Mouse (Mus musculus): Measurements from ENCODE around the gene Rsg1. TPM values are rescaled to one million over a fixed set of nuclear protein-coding genes. Genes with fewer than 3 reads are reported as not detected.

Gene Rsg1
- total and polyA plus RNA-seq, 3 experiments = 1.1 to 4.5 (median 3.2) TPM

DNA sequence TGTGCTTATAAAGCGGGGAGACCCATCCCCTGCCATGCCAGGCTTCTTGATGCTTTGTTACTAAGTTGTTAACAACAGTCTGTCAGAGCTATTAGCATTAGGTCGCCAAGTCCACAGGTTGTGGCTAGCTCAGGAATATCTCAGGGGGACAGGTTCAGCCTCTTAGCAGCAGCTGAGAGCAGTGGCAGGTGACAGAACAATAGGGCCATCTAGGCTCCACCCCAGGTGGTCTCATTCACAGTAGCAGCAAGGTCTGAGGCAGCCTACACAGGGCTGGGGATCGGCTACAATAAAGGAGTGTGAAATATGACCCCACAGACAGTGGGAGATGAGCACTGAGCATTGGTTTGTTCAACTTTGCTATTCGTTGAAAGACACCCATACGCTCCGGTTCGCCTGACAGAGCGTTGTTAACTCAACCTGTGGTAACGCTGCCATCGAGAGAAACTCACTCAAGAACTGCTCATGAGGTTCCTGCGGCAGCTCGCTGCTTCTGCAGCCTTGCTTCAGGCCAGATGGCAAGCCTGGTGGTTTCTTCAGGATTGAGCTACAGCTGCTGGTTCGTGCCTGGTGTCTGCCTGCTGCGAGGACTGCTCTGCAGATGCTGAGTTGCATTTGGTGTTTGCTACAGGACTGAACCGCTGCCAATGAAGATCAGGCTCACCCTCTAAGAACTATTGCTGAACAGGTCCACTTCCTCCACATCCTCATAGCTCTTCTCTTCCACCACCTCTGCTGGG lies 56.6 kb downstream of the Rsg1 start:
- Histone ChIP-seq H3K4me1 (ENCODE audit: control insufficient read depth in 1 of 2, insufficient read depth in 2 of 2) (peaks cover 6 to 16% of the 10 kb centered on the region in 2 experiments), H3K36me3 (replicated peaks in 1 of 2; ENCODE audit: control insufficient read depth in 1 of 2, insufficient read depth in 1 of 2, low read length in 1 of 2) (no peaks in the 10 kb centered on the region), H3K27me3 (replicated peaks) (peaks cover 35% of the 10 kb centered on the region), H3K27ac (ENCODE audit: insufficient read depth, low read depth) (no peak overlapping the region), H3K4me3 (replicated peaks in 1 of 3; ENCODE audit: low read depth in 2 of 3, low read length in 2 of 3, poor library complexity in 1 of 3) (no peak overlapping the region), H3K4me2 (ENCODE audit: insufficient read depth, low read depth, poor library complexity, severe bottlenecking) (no peak overlapping the region), H3K79me2 (replicated peaks; ENCODE audit: control insufficient read depth, extremely low read depth, insufficient read depth, poor library complexity, severe bottlenecking) (no peaks in the 10 kb centered on the region), H3K9me3 (replicated peaks; ENCODE audit: low read length) (peaks cover 17% of the 10 kb centered on the region), H3K9ac (ENCODE audit: insufficient read depth, low read depth) (no peak overlapping the region)
- dilution Hi-C loops (cut with MboI; ENCODE audit: extremely low pct_ligation_motif_present, extremely low pct_unique_long_range_greater_than_20kb, low sequenced_read_pairs) (no loop called here), in situ Hi-C loops (cut with MboI; ENCODE audit: low pct_ligation_motif_present, low pct_unique_long_range_greater_than_20kb, low sequenced_read_pairs) (no loop called here)
- no peak for TF ChIP-seq JUN (IDR thresholded peaks at IDR 0.05; ENCODE audit: insufficient read depth, low read depth, low read length)
- no peak for TF ChIP-seq ZKSCAN1 (IDR thresholded peaks at IDR 0.05; ENCODE audit: borderline replicate concordance, low read depth, low read length)
- TF ChIP-seq POLR2A (IDR thresholded peaks at IDR 0.05; ENCODE audit: low read depth, low read length) = no peak
- TF ChIP-seq RAD21 (IDR thresholded peaks at IDR 0.05; ENCODE audit: low read depth, low read length) = no peak
- no peak for TF ChIP-seq IRF4 (IDR thresholded peaks at IDR 0.05; ENCODE audit: low read depth, low read length)
- TF ChIP-seq TCF12 (IDR thresholded peaks at IDR 0.05; ENCODE audit: low read depth, low read length) = no peak
- no peak for TF ChIP-seq UBTF (IDR thresholded peaks at IDR 0.05; ENCODE audit: low read depth, low read length)
- TF ChIP-seq SMC3 (IDR thresholded peaks at IDR 0.05; ENCODE audit: low read depth, low read length) = no peak
- no peak for TF ChIP-seq CHD1 (IDR thresholded peaks at IDR 0.05; ENCODE audit: low read depth, low read length)
- no peak for TF ChIP-seq GABPA (IDR thresholded peaks at IDR 0.05; ENCODE audit: insufficient replicate concordance, low read depth, low read length)
- no peak for TF ChIP-seq ELF1 (IDR thresholded peaks at IDR 0.05; ENCODE audit: low read depth, low read length)
- TF ChIP-seq POLR2AphosphoS2 (IDR thresholded peaks at IDR 0.05; ENCODE audit: low read depth, low read length) = no peak
- TF ChIP-seq USF1 (IDR thresholded peaks at IDR 0.05; ENCODE audit: low read depth, low read length) = no peak
- no peak for TF ChIP-seq JUND (conservative IDR thresholded peaks at IDR 0.05; ENCODE audit: low read depth, low read length)
- no peak for TF ChIP-seq MEF2A (IDR thresholded peaks at IDR 0.05; ENCODE audit: borderline replicate concordance, low read depth, low read length)
- no peak for DNase-seq (ENCODE audit: extremely low read depth)

GRCm38 (mm10) chr4:141271228-141271627 lies 57.5 kb downstream of the Rsg1 start:
- no peak for TF ChIP-seq USF1 (IDR thresholded peaks at IDR 0.05; ENCODE audit: low read depth, low read length)
- TF ChIP-seq RCOR1 (conservative IDR thresholded peaks at IDR 0.05; ENCODE audit: low read depth, low read length) = no peak
- no peak for TF ChIP-seq CHD2 (IDR thresholded peaks at IDR 0.05; ENCODE audit: low read length)
- no peak for TF ChIP-seq SMC3 (IDR thresholded peaks at IDR 0.05; ENCODE audit: low read depth, low read length)
- TF ChIP-seq JUN (IDR thresholded peaks at IDR 0.05; ENCODE audit: insufficient read depth, low read depth, low read length) = no peak
- TF ChIP-seq POLR2A (IDR thresholded peaks at IDR 0.05; ENCODE audit: low read depth, low read length) = no peak
- no peak for TF ChIP-seq CHD1 (IDR thresholded peaks at IDR 0.05; ENCODE audit: low read depth, low read length)
- TF ChIP-seq SIN3A (IDR thresholded peaks at IDR 0.05; ENCODE audit: low read length) = no peak
- TF ChIP-seq ETS1 (conservative IDR thresholded peaks at IDR 0.05; ENCODE audit: low read depth, low read length) = no peak
- TF ChIP-seq MAX (IDR thresholded peaks at IDR 0.05; ENCODE audit: low read length) = no peak
- in situ Hi-C loops (cut with MboI; ENCODE audit: low pct_ligation_motif_present, low pct_unique_long_range_greater_than_20kb, low sequenced_read_pairs) (no loop called here), dilution Hi-C loops (cut with MboI; ENCODE audit: extremely low pct_ligation_motif_present, extremely low pct_unique_long_range_greater_than_20kb, low sequenced_read_pairs) (no loop called here)
- H3K27ac ChIP-seq (ENCODE audit: insufficient read depth, low read depth) = no peak overlapping the region
- peaks cover 6 to 23% of the 10 kb centered on the region in 2 experiments for H3K4me1 ChIP-seq (ENCODE audit: control insufficient read depth in 1 of 2, insufficient read depth in 2 of 2)
- DNase-seq (ENCODE audit: extremely low read depth) = no peak
- H3K9me3 ChIP-seq (replicated peaks; ENCODE audit: low read length) = peaks cover 14% of the 10 kb centered on the region
- no peak overlapping the region for H3K4me2 ChIP-seq (ENCODE audit: insufficient read depth, low read depth, poor library complexity, severe bottlenecking)
- H3K9ac ChIP-seq (ENCODE audit: insufficient read depth, low read depth) = no peak overlapping the region
- peaks cover 39% of the 10 kb centered on the region for H3K27me3 ChIP-seq (replicated peaks)
- no peak overlapping the region for H3K4me3 ChIP-seq (replicated peaks in 1 of 3; ENCODE audit: low read depth in 2 of 3, low read length in 2 of 3, poor library complexity in 1 of 3)
- H3K79me2 ChIP-seq (replicated peaks; ENCODE audit: control insufficient read depth, extremely low read depth, insufficient read depth, poor library complexity, severe bottlenecking) = no peaks in the 10 kb centered on the region
- H3K36me3 ChIP-seq (replicated peaks in 1 of 2; ENCODE audit: control insufficient read depth in 1 of 2, insufficient read depth in 1 of 2, low read length in 1 of 2) = no peaks in the 10 kb centered on the region
